Mouse (Mus musculus) G1E (cell line): ENCODE measurements around the gene Klhl30. TPM values are rescaled to one million over a fixed set of nuclear protein-coding genes. Genes with fewer than 3 reads are reported as not detected.

Experiments
- ATAC-seq: 2 replicates; pipeline ENCODE4 v1.8.0; 2016; ENCODE audit warnings: mild to moderate bottlenecking; ENCODE audit not compliant: insufficient number of reproducible peaks, poor library complexity, low FRiP score, severe bottlenecking; ENCODE audit errors: extremely low read depth
- DNase-seq: peaks from one replicate; pipeline ENCODE4 v3.0.0; 2012; ENCODE audit warnings: low spot score
- H3K27me3 ChIP-seq: 2 replicates; pipeline ENCODE4 v1.6.1; 2012; ENCODE audit warnings: mild to moderate bottlenecking, low read length, inconsistent platforms; ENCODE audit not compliant: insufficient read depth
- H3K36me3 ChIP-seq: replicated peaks from 2 replicates; pipeline ENCODE3; 2012; ENCODE audit warnings: mild to moderate bottlenecking, inconsistent platforms
- H3K4me1 ChIP-seq: 2 replicates; pipeline ENCODE4 v1.6.1; 2012; ENCODE audit warnings: low read depth, low read length, inconsistent platforms, mixed read lengths; ENCODE audit not compliant: insufficient read depth
- H3K4me3 ChIP-seq: 2 replicates; pipeline ENCODE4 v1.5.1; 2012; ENCODE audit warnings: low read depth, mild to moderate bottlenecking, inconsistent platforms, low read length, moderate library complexity, mixed read lengths
- H3K9me3 ChIP-seq: replicated peaks from 2 replicates; pipeline ENCODE4 v1.6.1; 2012; ENCODE audit warnings: inconsistent platforms
- CTCF ChIP-seq: IDR thresholded peaks from 2 replicates; pipeline ENCODE4 v1.5.1; 2012; ENCODE audit warnings: low read depth, low read length, inconsistent platforms, mixed read lengths
- GATA1 ChIP-seq: IDR thresholded peaks from 2 replicates; pipeline ENCODE4 v1.6.1; 2012; ENCODE audit warnings: borderline replicate concordance, low read length, inconsistent platforms, mixed read lengths
- GATA2 ChIP-seq: IDR thresholded peaks from 2 replicates; pipeline ENCODE4 v1.6.1; 2012; ENCODE audit warnings: low read depth, low read length, inconsistent platforms, borderline replicate concordance
- POLR2AphosphoS5 ChIP-seq: IDR thresholded peaks from 2 replicates; pipeline ENCODE4 v1.6.1; 2012; ENCODE audit warnings: low read depth, low read length, inconsistent platforms; ENCODE audit not compliant: insufficient replicate concordance
- TAL1 ChIP-seq: conservative IDR thresholded peaks from 2 replicates; pipeline ENCODE4 v1.6.1; 2012; ENCODE audit warnings: low read depth, low read length, inconsistent platforms, mixed read lengths
- polyA plus RNA-seq: library from polyadenylated mRNA; stranded (reverse); fragments of >175 nt; gene quantifications from 2 replicates; pipeline ENCODE4 v1.2.3, GENCODE M21; 2012
- total RNA-seq, 2 experiments: library from RNA; stranded (forward) in 1 of 2; stranded (reverse) in 1 of 2; fragments of 200-1000 nt in 1 of 2; fragments of >200 nt in 1 of 2; fragmentation: Nextera tagmentation in 1 of 2; gene quantifications; 2 replicates each; pipeline ENCODE4 v1.2.3; 2014 to 2017

Gene Klhl30
- total and polyA plus RNA-seq, 3 experiments: 0.16 TPM; not detected in 2

- ATAC-seq (no peak), DNase-seq (no peak)
- Histone ChIP-seq H3K4me1 (peaks cover 32% of the 10 kb centered on the region), H3K9me3 (no peaks in the 10 kb centered on the region), H3K36me3 (peaks cover 95% of the 10 kb centered on the region), H3K4me3 (no peak overlapping the region), H3K27me3 (no peaks in the 10 kb centered on the region)
- no peak for TF ChIP-seq GATA2
- TF ChIP-seq TAL1: no peak
- no peak for TF ChIP-seq POLR2AphosphoS5
- no peak for TF ChIP-seq GATA1
- TF ChIP-seq CTCF: no peak
These were observed 39.6 kb downstream of the Klhl30 start for GRCm38 (mm10) chr1:91390369-91390768.

- Histone ChIP-seq H3K4me1 (peaks cover 42% of the 10 kb centered on the region), H3K27me3 (peaks cover 14% of the 10 kb centered on the region; the same call in 1 of the 2 replicates), H3K9me3 (peaks cover 4% of the 10 kb centered on the region), H3K36me3 (peaks cover 46% of the 10 kb centered on the region), H3K4me3 (peak overlapping the region; percentile 79)
- TF ChIP-seq POLR2AphosphoS5 (no peak), GATA1 (no peak), TAL1 (no peak), GATA2 (no peak), CTCF (no peak)
- DNase-seq (peak; percentile 52), ATAC-seq (no peak)
These were observed 47.1 kb downstream of the Klhl30 start for GRCm38 (mm10) chr1:91397927-91398259.

GRCm38 (mm10) chr1:91398260-91399062, 47.6 kb downstream of the Klhl30 start, which contains the start of gene Ilkap:
TSS of gene Ilkap (minus strand) at chr1:91398815.
- peak; percentile 64 for ATAC-seq
- no peak for TF ChIP-seq TAL1
- TF ChIP-seq GATA1: no peak
- no peak for TF ChIP-seq GATA2
- no peak for TF ChIP-seq CTCF
- no peak for TF ChIP-seq POLR2AphosphoS5
- peaks cover 40% of the 10 kb centered on the region for H3K4me1 ChIP-seq

DNA sequence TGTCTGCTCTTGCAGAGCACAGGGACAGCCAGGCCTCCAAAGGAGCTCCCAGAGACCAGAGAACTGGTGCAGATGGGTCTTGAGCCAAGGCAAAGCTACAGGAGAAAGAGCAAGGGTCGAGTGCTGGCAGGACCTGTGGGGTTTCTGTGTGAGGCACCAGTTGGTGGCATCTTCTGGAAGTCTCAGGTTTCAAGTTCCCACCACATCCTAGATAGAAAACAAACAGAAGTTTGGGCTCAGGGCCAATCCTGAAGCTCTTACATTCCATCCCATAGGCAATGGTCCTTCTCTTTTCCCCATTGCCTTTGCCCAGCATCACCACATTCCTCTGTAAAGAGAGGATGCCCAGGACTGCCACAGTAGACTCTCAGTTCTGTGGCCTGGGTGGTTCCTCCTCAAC, 54.2 kb downstream of the Klhl30 start:
- H3K36me3 ChIP-seq: peaks cover under 1% of the 10 kb centered on the region
- peaks cover 61% of the 10 kb centered on the region for H3K27me3 ChIP-seq
- no peak overlapping the region for H3K4me3 ChIP-seq
- no peak for ATAC-seq
- no peaks in the 10 kb centered on the region; the same call in 1 of the 2 replicates for H3K9me3 ChIP-seq
- peaks cover 12% of the 10 kb centered on the region for H3K4me1 ChIP-seq
- no peak for TF ChIP-seq GATA2
- TF ChIP-seq TAL1: no peak
- no peak for TF ChIP-seq POLR2AphosphoS5
- no peak for TF ChIP-seq GATA1
- no peak for TF ChIP-seq CTCF
- DNase-seq: no peak

More at GRCm38 (mm10) chr1:91398260-91399062, 47.6 kb downstream of the Klhl30 start, which contains the start of gene Ilkap:
- peak; percentile 99 for DNase-seq
- Histone ChIP-seq H3K27me3 (peaks cover 17% of the 10 kb centered on the region; the same call in 1 of the 2 replicates), H3K9me3 (peaks cover 4% of the 10 kb centered on the region), H3K36me3 (peaks cover 41% of the 10 kb centered on the region), H3K4me3 (peak within 1 kb of the TSS; percentile 79)

GRCm38 (mm10) chr1:91405406-91406169, 54.8 kb downstream of the Klhl30 start:
- Histone ChIP-seq H3K27me3 (peaks cover 61% of the 10 kb centered on the region), H3K36me3 (peaks cover 7% of the 10 kb centered on the region), H3K9me3 (no peaks in the 10 kb centered on the region), H3K4me1 (peaks cover 12% of the 10 kb centered on the region), H3K4me3 (peak overlapping the region; percentile 9; the same call in 1 of the 2 replicates)
- no peak for DNase-seq
- no peak for ATAC-seq
- no peak for TF ChIP-seq GATA1

- TF ChIP-seq POLR2AphosphoS5 (no peak), CTCF (no peak)
- ATAC-seq (no peak), DNase-seq (no peak)
- H3K4me3 ChIP-seq: no peak overlapping the region
- H3K36me3 ChIP-seq: peaks cover 25% of the 10 kb centered on the region
- H3K4me1 ChIP-seq: peaks cover 31% of the 10 kb centered on the region
- H3K9me3 ChIP-seq: no peaks in the 10 kb centered on the region
- H3K27me3 ChIP-seq: peaks cover 48% of the 10 kb centered on the region
These were observed 57.0 kb downstream of the Klhl30 start for GRCm38 (mm10) chr1:91407819-91408218.
